Mouse (Mus musculus) layer of hippocampus, adult 18-20 months (tissue): Measurements from ENCODE around the gene Fem1b. TPM values are rescaled to one million over a fixed set of nuclear protein-coding genes. Genes with fewer than 3 reads are reported as not detected.
"Not testable (repeated sequence)": the region's sequence is repeated elsewhere in the genome, so short reads cannot be mapped to it uniquely, and the experiment has no call there.

Experiments used
- DNase-seq, 2 experiments: peaks; one replicate each; pipeline ENCODE4 v3.0.0; 2022; ENCODE audit warnings: low spot score in 2 of 2
- total RNA-seq, 2 experiments: library from RNA; stranded (reverse); gene quantifications; 2 replicates each; pipeline ENCODE4 v1.2.3; 2021

Fem1b gene
- total RNA-seq, 2 experiments from 2014 or later, result 95.5 to 100 TPM

GRCm38 (mm10) chr9:62827939-62828652 is 16.4 kb upstream of the Fem1b start:
- DNase-seq, result peak in 1 of 2 experiments; percentile 64

GRCm38 (mm10) chr9:62826456-62826855 is 14.7 kb upstream of the Fem1b start:
- no peak for DNase-seq

- DNase-seq, result no peak
These were observed 14.2 kb upstream of the Fem1b start for GRCm38 (mm10) chr9:62825791-62826393.

- no peak for DNase-seq
These were observed 10.1 kb upstream of the Fem1b start for GRCm38 (mm10) chr9:62821811-62822210.

GRCm38 (mm10) chr9:62820829-62821228 is 9.1 kb upstream of the Fem1b start:
- no peak for DNase-seq

- DNase-seq, result not testable (repeated sequence)
These were observed 8.2 kb upstream of the Fem1b start for GRCm38 (mm10) chr9:62819910-62820309.

- no peak for DNase-seq
These were observed 7.8 kb upstream of the Fem1b start for GRCm38 (mm10) chr9:62819494-62819893.

GRCm38 (mm10) chr9:62817828-62818614 is 6.3 kb upstream of the Fem1b start:
- no peak for DNase-seq

GRCm38 (mm10) chr9:62817099-62817571 is 5.4 kb upstream of the Fem1b start:
- peak in 1 of 2 experiments; percentile 57 for DNase-seq

GRCm38 (mm10) chr9:62816323-62817098 is 4.8 kb upstream of the Fem1b start:
- DNase-seq, result no peak

GRCm38 (mm10) chr9:62814751-62815150 is 3.0 kb upstream of the Fem1b start:
- no peak for DNase-seq

GRCm38 (mm10) chr9:62812216-62813049 is 699 bp upstream of the Fem1b start:
- no peak for DNase-seq

GRCm38 (mm10) chr9:62810543-62811515 is 905 bp downstream of the Fem1b start:
- peak in 1 of 2 experiments; percentile 44 for DNase-seq

GRCm38 (mm10) chr9:62810095-62810494 is 1.6 kb downstream of the Fem1b start:
- DNase-seq, result no peak

GRCm38 (mm10) chr9:62799218-62799617 is 12.5 kb downstream of the Fem1b start:
- not testable (repeated sequence) for DNase-seq

GRCm38 (mm10) chr9:62789856-62790255 is 21.9 kb downstream of the Fem1b start:
- DNase-seq, result no peak

- DNase-seq, result no peak
These were observed 25.0 kb downstream of the Fem1b start for GRCm38 (mm10) chr9:62786721-62787120.

GRCm38 (mm10) chr9:62784233-62784632 is 27.5 kb downstream of the Fem1b start:
- DNase-seq, result no peak
